Mouse (Mus musculus): ENCODE measurements around the gene Qdpr. TPM values are rescaled to one million over a fixed set of nuclear protein-coding genes. Genes with fewer than 3 reads are reported as not detected.

Qdpr gene
- total and polyA plus RNA-seq, 3 experiments: 34.8 to 82.6 (median 79.0) TPM

DNA sequence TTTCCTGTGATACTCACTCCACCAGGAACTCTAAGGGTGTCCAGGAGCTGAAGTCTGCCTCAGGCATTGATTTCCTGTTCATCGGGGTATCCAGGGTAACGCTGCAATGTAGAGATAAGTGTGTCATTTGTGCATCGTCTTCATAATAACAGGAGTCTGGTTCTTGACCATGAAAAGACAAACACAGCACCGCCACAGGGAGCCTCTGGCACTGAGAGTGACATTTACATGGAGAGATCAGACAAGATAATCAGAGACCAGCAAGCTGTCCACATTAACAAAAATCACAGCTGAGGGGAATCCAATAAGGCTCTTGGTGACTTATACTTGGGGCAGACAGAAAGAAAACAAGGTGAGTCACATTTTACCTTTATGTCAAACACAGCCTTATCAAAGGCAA is 12.2 kb downstream of the Qdpr start:
- in situ Hi-C loops (cut with MboI; ENCODE audit: low pct_ligation_motif_present, low pct_unique_long_range_greater_than_20kb, low sequenced_read_pairs): loop anchor here (25.0 kb wide), 1 partner anchor 1151 kb away; no protein-coding TSS in a partner anchor
- Histone ChIP-seq H3K27ac (ENCODE audit: insufficient read depth, low read depth) (no peak overlapping the region), H3K9ac (ENCODE audit: insufficient read depth, low read depth) (no peak overlapping the region), H3K4me2 (ENCODE audit: insufficient read depth, low read depth, poor library complexity, severe bottlenecking) (no peak overlapping the region), H3K9me3 (replicated peaks; ENCODE audit: low read length) (no peaks in the 10 kb centered on the region), H3K4me3 (replicated peaks in 1 of 3; ENCODE audit: low read depth in 2 of 3, low read length in 2 of 3, poor library complexity in 1 of 3) (no peak overlapping the region), H3K36me3 (replicated peaks in 1 of 2; ENCODE audit: control insufficient read depth in 1 of 2, insufficient read depth in 1 of 2, low read length in 1 of 2) (peaks cover 25 to 85% of the 10 kb centered on the region in 2 experiments), H3K27me3 (replicated peaks) (no peaks in the 10 kb centered on the region), H3K79me2 (replicated peaks; ENCODE audit: control insufficient read depth, extremely low read depth, insufficient read depth, poor library complexity, severe bottlenecking) (no peaks in the 10 kb centered on the region), H3K4me1 (ENCODE audit: control insufficient read depth in 1 of 2, insufficient read depth in 2 of 2) (no peaks in the 10 kb centered on the region)
- DNase-seq (ENCODE audit: extremely low read depth): no peak
- dilution Hi-C loops (cut with MboI; ENCODE audit: extremely low pct_ligation_motif_present, extremely low pct_unique_long_range_greater_than_20kb, low sequenced_read_pairs): no loop called here
- TF ChIP-seq JUN (IDR thresholded peaks at IDR 0.05; ENCODE audit: insufficient read depth, low read depth, low read length): no peak
- no peak for TF ChIP-seq KAT2A (IDR thresholded peaks at IDR 0.05; ENCODE audit: insufficient replicate concordance, low read length)
- no peak for TF ChIP-seq MAX (IDR thresholded peaks at IDR 0.05; ENCODE audit: low read length)
- no peak for TF ChIP-seq POLR2A (IDR thresholded peaks at IDR 0.05; ENCODE audit: low read depth, low read length)
- no peak for TF ChIP-seq MEF2A (IDR thresholded peaks at IDR 0.05; ENCODE audit: borderline replicate concordance, low read depth, low read length)
- no peak for TF ChIP-seq CHD1 (IDR thresholded peaks at IDR 0.05; ENCODE audit: low read depth, low read length)
- no peak for TF ChIP-seq JUND (conservative IDR thresholded peaks at IDR 0.05; ENCODE audit: low read depth, low read length)
- TF ChIP-seq RCOR1 (conservative IDR thresholded peaks at IDR 0.05; ENCODE audit: low read depth, low read length): no peak
- no peak for TF ChIP-seq ZC3H11A (IDR thresholded peaks at IDR 0.05; ENCODE audit: low read depth, low read length)
- TF ChIP-seq USF2 (conservative IDR thresholded peaks at IDR 0.05; ENCODE audit: low read depth, low read length): no peak
- no peak for TF ChIP-seq ETS1 (conservative IDR thresholded peaks at IDR 0.05; ENCODE audit: low read depth, low read length)
- TF ChIP-seq IRF4 (IDR thresholded peaks at IDR 0.05; ENCODE audit: low read depth, low read length): no peak

DNA sequence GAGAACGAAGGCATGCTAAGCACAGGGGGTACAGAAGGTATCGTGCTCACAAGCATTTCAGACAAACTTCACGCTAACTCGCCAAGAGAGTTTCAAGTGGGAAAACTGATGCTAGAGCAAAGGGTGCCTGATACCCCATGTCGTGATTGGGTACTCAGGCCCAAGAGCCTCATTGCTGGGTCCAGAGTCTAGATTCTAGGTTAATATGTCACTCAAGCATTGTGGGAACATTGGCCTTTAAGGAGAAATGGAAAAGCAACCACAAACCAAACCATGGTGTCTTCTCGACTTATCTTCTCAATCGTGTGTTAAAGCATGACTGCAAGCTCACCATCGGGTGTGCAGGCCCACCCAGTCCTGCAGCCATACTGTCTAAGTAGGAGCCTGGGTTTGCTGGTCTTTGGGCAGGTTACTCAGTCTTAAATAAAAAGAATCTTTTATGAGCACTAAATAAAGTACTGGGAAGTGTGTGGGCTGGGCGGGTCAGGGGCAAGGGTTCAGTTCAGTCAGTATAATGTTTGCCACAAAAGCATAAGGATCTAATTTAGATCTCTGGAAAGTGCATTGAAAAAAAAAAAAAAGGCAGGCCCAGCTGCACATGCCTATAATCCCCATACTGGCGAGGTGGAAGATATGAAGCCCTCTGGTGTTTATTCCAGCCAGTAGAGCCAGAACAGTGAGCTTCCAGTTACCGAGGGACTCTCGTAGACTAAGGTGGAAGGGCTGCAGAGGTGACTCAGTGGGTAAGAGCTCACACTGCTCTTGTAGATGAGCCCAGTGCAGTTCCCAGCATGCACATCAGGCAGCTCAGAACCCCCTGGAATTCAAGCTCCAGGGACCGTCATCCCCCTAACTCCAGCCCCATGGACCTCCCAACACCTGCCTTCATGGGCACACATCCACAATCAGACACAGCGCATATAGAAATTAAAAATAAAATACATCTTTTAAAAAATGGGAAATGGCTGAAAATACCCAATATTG is 13.8 kb downstream of the Qdpr start:
- peaks cover 22 to 86% of the 10 kb centered on the region in 2 experiments for H3K36me3 ChIP-seq (replicated peaks in 1 of 2; ENCODE audit: control insufficient read depth in 1 of 2, insufficient read depth in 1 of 2, low read length in 1 of 2)
- no peaks in the 10 kb centered on the region for H3K27me3 ChIP-seq (replicated peaks)
- no peaks in the 10 kb centered on the region for H3K9me3 ChIP-seq (replicated peaks; ENCODE audit: low read length)
- H3K9ac ChIP-seq (ENCODE audit: insufficient read depth, low read depth): no peak overlapping the region
- H3K4me2 ChIP-seq (ENCODE audit: insufficient read depth, low read depth, poor library complexity, severe bottlenecking): no peak overlapping the region
- in situ Hi-C loops (cut with MboI; ENCODE audit: low pct_ligation_motif_present, low pct_unique_long_range_greater_than_20kb, low sequenced_read_pairs): loop anchor here (25.0 kb wide), 1 partner anchor 1149 kb away; no protein-coding TSS in a partner anchor
- no peak overlapping the region for H3K27ac ChIP-seq (ENCODE audit: insufficient read depth, low read depth)
- dilution Hi-C loops (cut with MboI; ENCODE audit: extremely low pct_ligation_motif_present, extremely low pct_unique_long_range_greater_than_20kb, low sequenced_read_pairs): no loop called here
- DNase-seq (ENCODE audit: extremely low read depth): no peak
- no peaks in the 10 kb centered on the region for H3K79me2 ChIP-seq (replicated peaks; ENCODE audit: control insufficient read depth, extremely low read depth, insufficient read depth, poor library complexity, severe bottlenecking)
- TF ChIP-seq IRF4 (IDR thresholded peaks at IDR 0.05; ENCODE audit: low read depth, low read length): no peak
- TF ChIP-seq ZMIZ1 (IDR thresholded peaks at IDR 0.05; ENCODE audit: low read depth, low read length): no peak
- no peak for TF ChIP-seq USF2 (conservative IDR thresholded peaks at IDR 0.05; ENCODE audit: low read depth, low read length)
- H3K4me3 ChIP-seq (replicated peaks in 1 of 3; ENCODE audit: low read depth in 2 of 3, low read length in 2 of 3, poor library complexity in 1 of 3): no peak overlapping the region
- H3K4me1 ChIP-seq (ENCODE audit: control insufficient read depth in 1 of 2, insufficient read depth in 2 of 2): no peaks in the 10 kb centered on the region
